Mouse (Mus musculus) testis, postnatal 10 days (tissue): ENCODE measurements at regions not wholly inside any gene's neighbourhood (a gene's known extent, or its start where the extent isn't known, plus 50 kb on each side); places are given as distances from the start of the nearest gene placed in this dataset.
"Not testable (repeated sequence)": the region's sequence is repeated elsewhere in the genome, so short reads cannot be mapped to it uniquely, and the experiment has no call there.

Experiments used
- DNase-seq: peaks from one replicate; pipeline ENCODE4 v3.0.0; 2021; ENCODE audit warnings: low spot score

- DNase-seq: no peak
Measured at GRCm38 (mm10) chr16:51169294-51169693, 578.3 kb upstream of the Ccdc54 start.

- no peak for DNase-seq
Measured at GRCm38 (mm10) chr16:51160768-51161167, 569.8 kb upstream of the Ccdc54 start.

GRCm38 (mm10) chr16:51138575-51138974 is 547.6 kb upstream of the Ccdc54 start:
- DNase-seq: no peak

GRCm38 (mm10) chr16:51119835-51120234 is 528.9 kb upstream of the Ccdc54 start:
- no peak for DNase-seq

- no peak for DNase-seq
Measured at GRCm38 (mm10) chr16:51118365-51118764, 527.4 kb upstream of the Ccdc54 start.

GRCm38 (mm10) chr16:51117836-51118235 is 526.9 kb upstream of the Ccdc54 start:
- no peak for DNase-seq

GRCm38 (mm10) chr16:51109864-51110263 is 518.9 kb upstream of the Ccdc54 start:
- DNase-seq: no peak

- DNase-seq: no peak
Measured at GRCm38 (mm10) chr16:51107421-51107820, 516.5 kb upstream of the Ccdc54 start.

- DNase-seq: no peak
Measured at GRCm38 (mm10) chr16:51086556-51086955, 495.6 kb upstream of the Ccdc54 start.

GRCm38 (mm10) chr16:51080146-51080545 is 489.2 kb upstream of the Ccdc54 start:
- DNase-seq: no peak

- DNase-seq: no peak
Measured at GRCm38 (mm10) chr16:51048650-51049049, 457.7 kb upstream of the Ccdc54 start.

GRCm38 (mm10) chr16:51048169-51048568 is 457.2 kb upstream of the Ccdc54 start:
- no peak for DNase-seq

- no peak for DNase-seq
Measured at GRCm38 (mm10) chr16:51041311-51041710, 450.4 kb upstream of the Ccdc54 start.

- no peak for DNase-seq
Measured at GRCm38 (mm10) chr16:51002876-51003275, 411.9 kb upstream of the Ccdc54 start.

- DNase-seq: no peak
Measured at GRCm38 (mm10) chr16:50964395-50964794, 373.4 kb upstream of the Ccdc54 start.

GRCm38 (mm10) chr16:50944091-50944490 is 353.1 kb upstream of the Ccdc54 start:
- DNase-seq: no peak

GRCm38 (mm10) chr16:50943581-50943980 is 352.6 kb upstream of the Ccdc54 start:
- not testable (repeated sequence) for DNase-seq

- no peak for DNase-seq
Measured at GRCm38 (mm10) chr16:50942291-50942690, 351.3 kb upstream of the Ccdc54 start.

- DNase-seq: no peak
Measured at GRCm38 (mm10) chr16:50939316-50939715, 348.4 kb upstream of the Ccdc54 start.

GRCm38 (mm10) chr16:50907732-50908131 is 316.8 kb upstream of the Ccdc54 start:
- no peak for DNase-seq

- no peak for DNase-seq
Measured at GRCm38 (mm10) chr16:50899151-50899550, 308.2 kb upstream of the Ccdc54 start.

GRCm38 (mm10) chr16:50877926-50878325 is 287.0 kb upstream of the Ccdc54 start:
- DNase-seq: no peak

GRCm38 (mm10) chr16:50871318-50871717 is 280.4 kb upstream of the Ccdc54 start:
- DNase-seq: no peak

- DNase-seq: no peak
Measured at GRCm38 (mm10) chr16:50863565-50863964, 272.6 kb upstream of the Ccdc54 start.

GRCm38 (mm10) chr16:50859513-50859912 is 268.6 kb upstream of the Ccdc54 start:
- DNase-seq: no peak
